Mouse (Mus musculus): Measurements from ENCODE around the gene Kcnj6. TPM values are rescaled to one million over a fixed set of nuclear protein-coding genes. Genes with fewer than 3 reads are reported as not detected.

The Kcnj6 gene
- polyA plus RNA-seq, 1 experiment: not detected

GRCm38 (mm10) chr16:94863475-94863874 is 134.0 kb downstream of the Kcnj6 start:
- TF ChIP-seq CTCF (IDR thresholded peaks at IDR 0.05; ENCODE audit: extremely low read depth, insufficient read depth, insufficient read length, insufficient replicate concordance) (no peak), POLR2A (IDR thresholded peaks at IDR 0.05; ENCODE audit: low read depth, low read length) (no peak)
- Histone ChIP-seq H3K36me3 (ENCODE audit: control insufficient read depth, insufficient read depth, low read length) (no peaks in the 10 kb centered on the region), H3K4me3 (ENCODE audit: extremely low read depth, insufficient read depth, insufficient read length) (no peak overlapping the region), H3K27me3 (ENCODE audit: control insufficient read depth, insufficient read depth, low read length) (no peaks in the 10 kb centered on the region), H3K4me1 (ENCODE audit: control insufficient read depth, insufficient read depth, insufficient read length) (no peaks in the 10 kb centered on the region), H3K27ac (ENCODE audit: insufficient read depth, low read length) (no peak overlapping the region)
- 67% methylated on average over 5 of the region's 5 CpGs for WGBS
- no peak for DNase-seq (ENCODE audit: low read depth in 1 of 2, low spot score in 2 of 2)

- 90% methylated on average over 5 of the region's 5 CpGs for WGBS
- Histone ChIP-seq H3K4me1 (ENCODE audit: control insufficient read depth, insufficient read depth, insufficient read length) (no peaks in the 10 kb centered on the region), H3K4me3 (ENCODE audit: extremely low read depth, insufficient read depth, insufficient read length) (no peak overlapping the region), H3K27me3 (ENCODE audit: control insufficient read depth, insufficient read depth, low read length) (no peaks in the 10 kb centered on the region), H3K27ac (ENCODE audit: insufficient read depth, low read length) (no peak overlapping the region), H3K36me3 (ENCODE audit: control insufficient read depth, insufficient read depth, low read length) (no peaks in the 10 kb centered on the region)
- DNase-seq (ENCODE audit: low read depth in 1 of 2, low spot score in 2 of 2): no peak
- no peak for TF ChIP-seq POLR2A (IDR thresholded peaks at IDR 0.05; ENCODE audit: low read depth, low read length)
- no peak for TF ChIP-seq CTCF (IDR thresholded peaks at IDR 0.05; ENCODE audit: extremely low read depth, insufficient read depth, insufficient read length, insufficient replicate concordance)
Observed at GRCm38 (mm10) chr16:94855990-94856389, 141.5 kb downstream of the Kcnj6 start.

GRCm38 (mm10) chr16:94852407-94853160 is 144.9 kb downstream of the Kcnj6 start:
- Histone ChIP-seq H3K4me1 (ENCODE audit: control insufficient read depth, insufficient read depth, insufficient read length) (no peaks in the 10 kb centered on the region), H3K4me3 (ENCODE audit: extremely low read depth, insufficient read depth, insufficient read length) (no peak overlapping the region), H3K27me3 (ENCODE audit: control insufficient read depth, insufficient read depth, low read length) (no peaks in the 10 kb centered on the region), H3K27ac (ENCODE audit: insufficient read depth, low read length) (no peak overlapping the region), H3K36me3 (ENCODE audit: control insufficient read depth, insufficient read depth, low read length) (no peaks in the 10 kb centered on the region)
- no peak for DNase-seq (ENCODE audit: low read depth in 1 of 2, low spot score in 2 of 2)
- TF ChIP-seq CTCF (IDR thresholded peaks at IDR 0.05; ENCODE audit: extremely low read depth, insufficient read depth, insufficient read length, insufficient replicate concordance) (no peak), POLR2A (IDR thresholded peaks at IDR 0.05; ENCODE audit: low read depth, low read length) (no peak)
- WGBS: 76% methylated on average over 19 of the region's 19 CpGs

GRCm38 (mm10) chr16:94850393-94850792 is 147.1 kb downstream of the Kcnj6 start:
- no peak overlapping the region for H3K27ac ChIP-seq (ENCODE audit: insufficient read depth, low read length)
- no peaks in the 10 kb centered on the region for H3K36me3 ChIP-seq (ENCODE audit: control insufficient read depth, insufficient read depth, low read length)
- WGBS: 75% methylated on average over 14 of the region's 14 CpGs
- TF ChIP-seq CTCF (IDR thresholded peaks at IDR 0.05; ENCODE audit: extremely low read depth, insufficient read depth, insufficient read length, insufficient replicate concordance): no peak
- TF ChIP-seq POLR2A (IDR thresholded peaks at IDR 0.05; ENCODE audit: low read depth, low read length): no peak
- H3K27me3 ChIP-seq (ENCODE audit: control insufficient read depth, insufficient read depth, low read length): no peaks in the 10 kb centered on the region
- no peak overlapping the region for H3K4me3 ChIP-seq (ENCODE audit: extremely low read depth, insufficient read depth, insufficient read length)
- H3K4me1 ChIP-seq (ENCODE audit: control insufficient read depth, insufficient read depth, insufficient read length): no peaks in the 10 kb centered on the region; the same call in 1 of the 2 replicates
- no peak for DNase-seq (ENCODE audit: low read depth in 1 of 2, low spot score in 2 of 2)

GRCm38 (mm10) chr16:94845996-94846395 is 151.5 kb downstream of the Kcnj6 start:
- no peak overlapping the region for H3K4me3 ChIP-seq (ENCODE audit: extremely low read depth, insufficient read depth, insufficient read length)
- no peaks in the 10 kb centered on the region; the same call in 1 of the 2 replicates for H3K4me1 ChIP-seq (ENCODE audit: control insufficient read depth, insufficient read depth, insufficient read length)
- DNase-seq (ENCODE audit: low read depth in 1 of 2, low spot score in 2 of 2): no peak
- 58% methylated on average over 5 of the region's 5 CpGs for WGBS
- no peak for TF ChIP-seq CTCF (IDR thresholded peaks at IDR 0.05; ENCODE audit: extremely low read depth, insufficient read depth, insufficient read length, insufficient replicate concordance)
- TF ChIP-seq POLR2A (IDR thresholded peaks at IDR 0.05; ENCODE audit: low read depth, low read length): no peak
- no peaks in the 10 kb centered on the region for H3K27me3 ChIP-seq (ENCODE audit: control insufficient read depth, insufficient read depth, low read length)
- no peak overlapping the region for H3K27ac ChIP-seq (ENCODE audit: insufficient read depth, low read length)
- H3K36me3 ChIP-seq (ENCODE audit: control insufficient read depth, insufficient read depth, low read length): no peaks in the 10 kb centered on the region

GRCm38 (mm10) chr16:94844769-94845168 is 152.7 kb downstream of the Kcnj6 start:
- DNase-seq (ENCODE audit: low read depth in 1 of 2, low spot score in 2 of 2): no peak
- 21% methylated on average over 4 of the region's 4 CpGs for WGBS
- TF ChIP-seq CTCF (IDR thresholded peaks at IDR 0.05; ENCODE audit: extremely low read depth, insufficient read depth, insufficient read length, insufficient replicate concordance) (no peak), POLR2A (IDR thresholded peaks at IDR 0.05; ENCODE audit: low read depth, low read length) (no peak)

GRCm38 (mm10) chr16:94839398-94839797 is 158.1 kb downstream of the Kcnj6 start:
- Histone ChIP-seq H3K27me3 (ENCODE audit: control insufficient read depth, insufficient read depth, low read length) (no peaks in the 10 kb centered on the region), H3K27ac (ENCODE audit: insufficient read depth, low read length) (no peak overlapping the region), H3K36me3 (ENCODE audit: control insufficient read depth, insufficient read depth, low read length) (no peaks in the 10 kb centered on the region), H3K4me3 (ENCODE audit: extremely low read depth, insufficient read depth, insufficient read length) (no peak overlapping the region), H3K4me1 (ENCODE audit: control insufficient read depth, insufficient read depth, insufficient read length) (no peaks in the 10 kb centered on the region)
- no peak for DNase-seq (ENCODE audit: low read depth in 1 of 2, low spot score in 2 of 2)
- 58% methylated on average over 6 of the region's 6 CpGs for WGBS
- TF ChIP-seq POLR2A (IDR thresholded peaks at IDR 0.05; ENCODE audit: low read depth, low read length): no peak

More at GRCm38 (mm10) chr16:94844769-94845168, 152.7 kb downstream of the Kcnj6 start:
- no peaks in the 10 kb centered on the region for H3K36me3 ChIP-seq (ENCODE audit: control insufficient read depth, insufficient read depth, low read length)
- no peaks in the 10 kb centered on the region for H3K27me3 ChIP-seq (ENCODE audit: control insufficient read depth, insufficient read depth, low read length)
- H3K4me1 ChIP-seq (ENCODE audit: control insufficient read depth, insufficient read depth, insufficient read length): no peaks in the 10 kb centered on the region; the same call in 1 of the 2 replicates
- H3K4me3 ChIP-seq (ENCODE audit: extremely low read depth, insufficient read depth, insufficient read length): no peak overlapping the region
- H3K27ac ChIP-seq (ENCODE audit: insufficient read depth, low read length): no peak overlapping the region

Measured in spleen, adult 2 months (tissue).